Mouse (Mus musculus) G1E (cell line): ENCODE results near the gene Htr6.

Experiments
- CTCF ChIP-seq: IDR thresholded peaks from 2 replicates; pipeline ENCODE4 v1.5.1; 2012; ENCODE audit warnings: low read depth, low read length, inconsistent platforms, mixed read lengths
- GATA1 ChIP-seq: IDR thresholded peaks from 2 replicates; pipeline ENCODE4 v1.6.1; 2012; ENCODE audit warnings: borderline replicate concordance, low read length, inconsistent platforms, mixed read lengths

DNA sequence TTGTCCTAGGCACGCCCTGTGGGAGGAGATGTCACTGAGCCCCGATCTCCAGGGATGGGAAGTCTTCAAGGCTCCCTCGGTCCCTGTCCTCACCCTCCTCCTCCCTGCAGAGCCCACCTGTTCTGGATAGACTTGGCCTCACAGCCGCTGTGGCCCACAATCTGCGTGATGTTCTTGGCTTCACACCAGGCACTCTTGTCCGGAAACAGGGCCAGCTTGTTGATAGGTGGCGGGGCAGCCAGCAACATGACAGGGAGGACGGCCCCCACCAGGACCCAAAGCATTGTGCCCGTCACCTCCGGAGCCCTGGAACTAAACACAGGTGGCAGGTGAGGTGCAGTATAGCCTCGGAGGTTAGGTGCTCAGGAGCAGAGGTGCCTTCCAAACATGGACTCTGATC lies 10.0 kb upstream of the Htr6 start:
- TF ChIP-seq CTCF, result no peak
- TF ChIP-seq GATA1, result no peak
